Mouse (Mus musculus) small intestine, adult 2 months (tissue): Measurements from ENCODE around the gene Sec14l5. TPM values are rescaled to one million over a fixed set of nuclear protein-coding genes. Genes with fewer than 3 reads are reported as not detected.

ENCODE experiments used
- H3K27ac ChIP-seq: fragments of 200-500 bp; 2 replicates; pipeline ENCODE4 v1.5.1; 2012; ENCODE audit warnings: low read depth, low read length, control low read depth, inconsistent platforms; ENCODE audit not compliant: insufficient read depth
- H3K27me3 ChIP-seq: fragments of 200-500 bp; 2 replicates; pipeline ENCODE4 v1.6.1; 2012; ENCODE audit warnings: mild to moderate bottlenecking, moderate library complexity, low read length, inconsistent platforms; ENCODE audit not compliant: control insufficient read depth, insufficient read depth
- H3K36me3 ChIP-seq: fragments of 200-500 bp; 2 replicates; pipeline ENCODE4 v1.6.1; 2012; ENCODE audit warnings: mild to moderate bottlenecking, low read length, control low read depth, inconsistent platforms; ENCODE audit not compliant: control insufficient read depth, insufficient read depth
- H3K4me1 ChIP-seq: fragments of 200-500 bp; 2 replicates; pipeline ENCODE4 v1.6.1; 2012; ENCODE audit warnings: low read length, inconsistent platforms, mixed read lengths; ENCODE audit not compliant: control insufficient read depth, insufficient read depth, insufficient read length
- H3K4me3 ChIP-seq: fragments of 200-500 bp; 2 replicates; pipeline ENCODE4 v1.5.1; 2012; ENCODE audit warnings: low read depth, mild to moderate bottlenecking, control low read depth, inconsistent platforms, low read length, moderate library complexity
- CTCF ChIP-seq: fragments of 200-500 bp; IDR thresholded peaks from 2 replicates; pipeline ENCODE4 v1.5.1; 2012; ENCODE audit warnings: low read depth, mild to moderate bottlenecking, control low read depth, inconsistent platforms, low read length, moderate library complexity, mixed read lengths; ENCODE audit not compliant: insufficient replicate concordance, insufficient read length; ENCODE audit errors: extremely low read depth
- POLR2A ChIP-seq: fragments of 200-500 bp; IDR thresholded peaks from 2 replicates; pipeline ENCODE4 v1.6.1; 2012; ENCODE audit warnings: low read depth, mild to moderate bottlenecking, control low read depth, inconsistent platforms, low read length, moderate library complexity
- WGBS: fragments of 180-500 bp; shearing (Covaris S2); methylation state at CpG from one replicate; pipeline ENCODE4 v1.1.7; 2018; 5-methylcytosine and 5-hydroxymethylcytosine counted together
- polyA plus RNA-seq: library from polyadenylated mRNA; depleted of rRNA; stranded (reverse); fragments of >200 nt; gene quantifications from 2 replicates; pipeline ENCODE4 v1.2.3, GENCODE M21; 2012

The Sec14l5 gene
- polyA plus RNA-seq, 1 experiment: not detected

DNA sequence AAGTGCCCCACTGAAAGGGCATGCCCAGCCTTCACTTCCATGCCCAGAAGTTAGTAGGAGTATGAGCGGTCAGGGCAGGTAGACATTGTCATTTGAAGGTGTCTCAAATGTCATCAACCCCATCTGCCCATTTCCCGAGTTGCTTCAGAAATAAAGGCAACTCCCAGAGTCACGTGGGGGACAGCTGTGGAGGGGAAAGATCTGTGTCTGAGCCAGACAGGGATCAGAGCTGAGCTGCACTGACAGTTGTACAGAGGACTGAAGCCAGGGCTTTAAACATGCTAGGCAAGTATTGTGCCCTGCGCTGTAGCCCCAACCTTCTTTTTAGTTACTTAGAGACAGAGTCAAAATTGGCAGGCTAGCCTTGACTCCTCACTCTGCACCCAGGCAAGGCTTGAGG is 27.1 kb upstream of the Sec14l5 start:
- no peak for TF ChIP-seq POLR2A
- Histone ChIP-seq H3K4me3 (no peak overlapping the region), H3K4me1 (peaks cover 12% of the 10 kb centered on the region), H3K27ac (no peak overlapping the region), H3K36me3 (no peaks in the 10 kb centered on the region), H3K27me3 (no peaks in the 10 kb centered on the region)
- WGBS: 85% methylated on average over 4 of the region's 4 CpGs

DNA sequence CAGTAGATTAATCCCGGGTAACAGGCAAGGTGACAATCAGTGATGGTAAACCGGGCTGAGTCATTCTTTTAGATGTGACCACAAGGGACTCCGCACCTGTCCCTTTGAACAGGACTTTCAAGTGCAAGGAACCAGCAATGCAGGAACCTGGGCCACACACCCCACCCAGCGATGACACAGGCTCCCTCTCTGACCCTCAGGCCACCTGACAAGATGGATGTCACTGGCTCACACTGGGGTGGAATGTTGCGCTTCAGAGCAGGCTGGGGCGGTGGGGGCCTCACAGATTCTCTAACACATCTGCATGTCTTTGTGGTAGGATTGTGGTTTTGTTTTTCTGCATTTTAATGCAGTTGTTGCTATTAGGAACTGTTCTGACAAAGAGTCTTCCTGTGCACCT is 23.4 kb upstream of the Sec14l5 start:
- Histone ChIP-seq H3K36me3 (no peaks in the 10 kb centered on the region), H3K4me1 (peaks cover 12% of the 10 kb centered on the region), H3K27ac (no peak overlapping the region), H3K27me3 (no peaks in the 10 kb centered on the region), H3K4me3 (no peak overlapping the region)
- WGBS: 54% methylated on average over 6 of the region's 6 CpGs
- TF ChIP-seq POLR2A: no peak
- no peak for TF ChIP-seq CTCF

DNA sequence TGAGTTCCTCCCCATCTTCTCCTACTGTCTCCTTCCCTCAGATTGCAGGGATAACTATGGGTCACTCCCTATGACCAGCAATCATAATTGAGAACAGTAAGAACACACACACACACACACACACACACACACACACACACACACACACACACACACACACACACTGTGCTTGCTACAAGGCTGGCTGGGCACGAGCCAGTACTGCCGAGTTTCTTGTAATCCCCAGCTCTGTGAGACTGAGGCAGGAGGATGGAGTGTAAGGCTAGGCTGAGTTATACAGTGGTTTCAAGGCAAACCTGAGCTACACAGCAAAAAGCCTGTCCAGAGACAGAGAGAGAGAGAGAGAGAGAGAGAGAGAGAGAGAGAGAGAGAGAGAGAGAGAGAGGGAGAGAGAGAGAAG is 16.7 kb upstream of the Sec14l5 start:
- H3K36me3 ChIP-seq: no peaks in the 10 kb centered on the region
- WGBS: 61% methylated on average over 2 of the region's 2 CpGs
- TF ChIP-seq POLR2A (no peak), CTCF (no peak)
- H3K4me3 ChIP-seq: no peak overlapping the region
- H3K27me3 ChIP-seq: peaks cover 12% of the 10 kb centered on the region
- peaks cover 19% of the 10 kb centered on the region for H3K4me1 ChIP-seq
- H3K27ac ChIP-seq: no peak overlapping the region

DNA sequence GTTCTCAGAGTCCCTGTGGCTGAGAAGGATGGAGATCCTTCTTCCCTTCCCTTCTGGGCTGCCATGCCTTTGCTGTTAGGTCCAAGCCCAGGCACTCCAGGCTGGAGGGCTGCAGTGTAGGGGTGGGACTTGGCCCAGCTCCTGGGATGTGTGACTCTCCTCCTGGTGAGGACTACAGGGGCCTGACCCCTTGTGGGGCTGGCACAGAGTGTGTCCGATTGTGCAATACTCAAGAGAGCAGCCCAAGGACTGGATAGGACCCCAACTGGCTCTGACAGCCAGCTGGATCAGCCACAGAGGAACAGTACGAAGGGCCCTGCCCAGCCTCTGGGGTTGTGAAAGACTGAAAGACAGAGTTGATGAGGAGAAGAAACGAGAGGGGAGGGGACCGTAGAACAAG is 16.1 kb upstream of the Sec14l5 start:
- TF ChIP-seq CTCF (no peak), POLR2A (no peak)
- Histone ChIP-seq H3K27ac (no peak overlapping the region), H3K4me3 (no peak overlapping the region), H3K4me1 (peaks cover 25% of the 10 kb centered on the region), H3K36me3 (no peaks in the 10 kb centered on the region), H3K27me3 (peaks cover 12% of the 10 kb centered on the region)
- 62% methylated on average over 4 of the region's 4 CpGs for WGBS

DNA sequence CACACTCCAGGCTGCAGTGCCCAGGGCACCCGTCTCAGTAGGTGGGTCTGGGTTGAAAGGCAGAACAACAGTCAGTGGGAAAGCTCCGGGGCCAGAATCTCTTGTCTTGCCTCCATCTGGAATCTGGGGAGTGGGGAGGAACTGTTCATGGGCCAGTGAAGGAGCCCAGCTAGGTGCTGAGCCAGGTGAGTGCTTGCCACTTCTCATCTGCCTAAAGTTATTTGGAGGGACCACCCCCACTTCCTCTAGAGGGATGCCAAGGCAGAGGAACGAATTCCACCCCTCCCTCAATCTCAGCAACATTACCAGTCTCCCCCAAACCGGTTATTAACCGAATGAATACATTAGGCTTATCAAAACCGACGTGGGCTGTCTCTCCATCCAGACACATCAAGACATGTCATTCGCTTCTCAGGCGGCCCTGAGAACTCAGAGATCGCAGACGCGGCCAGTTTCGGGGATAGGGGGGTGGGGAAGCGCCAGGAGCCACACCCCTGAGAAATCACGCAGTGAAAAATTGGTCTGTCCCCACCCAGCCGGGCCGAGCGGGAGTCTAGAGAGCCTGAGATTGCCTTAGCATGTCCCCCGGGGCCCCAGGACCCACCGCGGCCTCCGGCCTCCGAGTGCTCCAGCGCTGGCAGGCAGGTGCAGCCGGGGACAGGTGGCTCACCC is 15.5 kb upstream of the Sec14l5 start:
- no peak for TF ChIP-seq POLR2A
- peak overlapping the region; percentile 87 for H3K4me3 ChIP-seq
- H3K27me3 ChIP-seq: peaks cover 12% of the 10 kb centered on the region
- whole genome bisulfite sequencing: 5% methylated on average over 25 of the region's 25 CpGs
- H3K4me1 ChIP-seq: peaks cover 31% of the 10 kb centered on the region
- H3K36me3 ChIP-seq: no peaks in the 10 kb centered on the region
- no peak overlapping the region for H3K27ac ChIP-seq

DNA sequence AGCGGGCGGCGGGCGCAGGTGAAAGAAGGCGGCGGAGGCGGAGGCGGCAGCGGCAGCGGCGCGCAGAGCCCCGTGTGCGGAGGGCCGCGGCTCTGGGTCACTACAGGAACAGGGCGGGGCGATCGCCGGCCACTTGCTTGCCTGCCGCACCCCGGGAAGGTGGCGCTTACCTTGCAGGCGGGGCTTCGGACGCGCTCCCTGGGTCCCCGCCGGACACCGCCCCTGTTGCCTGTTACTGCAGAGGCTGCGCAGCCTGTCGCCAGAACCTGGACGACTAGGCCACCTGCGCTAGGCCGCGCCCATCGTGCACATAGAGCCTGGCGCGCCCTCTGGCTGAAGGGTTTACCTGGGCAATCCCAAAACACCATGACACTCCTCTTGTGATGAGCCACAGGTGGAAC is 14.5 kb upstream of the Sec14l5 start, which contains the start of gene Ppl:
Ppl (minus strand) TSS at position 21 of the 401 bp plus-strand sequence.
- TF ChIP-seq CTCF (peak; percentile 65; the same call in 1 of the 2 replicates), POLR2A (no peak)
- H3K4me3 ChIP-seq: peak within 1 kb of the TSS; percentile 87
- peaks cover 12% of the 10 kb centered on the region for H3K27me3 ChIP-seq
- peaks cover 31% of the 10 kb centered on the region for H3K4me1 ChIP-seq
- H3K27ac ChIP-seq: no peak within 1 kb of the TSS
- under 1% methylated on average over 39 of the region's 39 CpGs for WGBS
- no peaks in the 10 kb centered on the region for H3K36me3 ChIP-seq

DNA sequence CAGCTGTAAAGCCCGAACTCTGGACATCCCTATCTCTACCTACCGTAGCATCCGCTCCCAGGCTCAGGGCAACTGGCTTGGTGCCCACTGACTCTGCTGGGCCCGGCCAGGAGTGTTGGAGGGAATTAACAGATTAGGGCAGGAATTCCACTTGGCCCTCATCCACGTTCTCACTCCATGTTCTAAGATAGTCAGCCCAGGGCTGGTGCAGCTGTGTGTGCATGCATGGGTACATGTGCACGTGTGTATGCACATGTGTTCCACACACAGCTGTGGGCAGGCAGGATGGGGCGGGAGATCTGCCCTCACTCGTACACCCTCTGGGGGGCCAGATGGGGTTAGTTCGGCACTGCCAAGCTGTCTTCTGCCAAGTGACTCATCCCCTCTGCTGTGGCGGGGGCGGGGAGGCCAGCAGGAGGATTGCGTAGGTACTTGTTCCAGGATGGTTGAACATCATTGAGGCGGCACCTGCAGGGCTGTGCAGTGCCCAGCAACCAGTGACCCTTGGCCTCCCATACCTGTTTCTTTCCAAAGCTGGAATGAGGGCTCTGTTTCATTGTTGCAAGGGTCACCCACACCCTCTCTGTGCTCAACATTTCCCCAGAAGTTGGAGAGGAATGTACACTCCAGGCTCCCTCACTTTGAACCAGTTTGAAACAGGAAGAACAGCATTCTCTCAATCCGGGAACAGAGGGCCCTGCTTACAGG is 12.1 kb upstream of the Sec14l5 start:
- H3K4me1 ChIP-seq: peaks cover 31% of the 10 kb centered on the region
- peaks cover 12% of the 10 kb centered on the region for H3K27me3 ChIP-seq
- 21% methylated on average over 14 of the region's 14 CpGs for WGBS
- H3K27ac ChIP-seq: peak overlapping the region; percentile 54
- no peaks in the 10 kb centered on the region for H3K36me3 ChIP-seq
- TF ChIP-seq CTCF (no peak), POLR2A (no peak)
- 0 out of 2 replicates have a peak overlapping the region, but pooled peaks have one; percentile 7 for H3K4me3 ChIP-seq
